Mouse (Mus musculus) forebrain, embryonic 12.5 days (tissue): Measurements from ENCODE around the gene Pithd1. TPM values are rescaled to one million over a fixed set of nuclear protein-coding genes. Genes with fewer than 3 reads are reported as not detected.
A peak's percentile ranks its signal among the peaks of the same experiment; 100 is the strongest.
"Not testable (repeated sequence)": the region's sequence is repeated elsewhere in the genome, so short reads cannot be mapped to it uniquely, and the experiment has no call there.

Experiments used
- ATAC-seq: fragments of 200-750 bp; cut with Nextera tagmentation; 2 replicates; pipeline ENCODE4 v1.8.0; 2017; ENCODE audit warnings: moderate TSS enrichment; ENCODE audit not compliant: low FRiP score
- H3K27ac ChIP-seq: fragments of 300-500 bp; sonication (generic); 2 replicates; pipeline ENCODE4 v1.5.1; 2016; ENCODE audit warnings: mild to moderate bottlenecking
- H3K27me3 ChIP-seq: fragments of 300-500 bp; sonication (generic); 2 replicates; pipeline ENCODE4 v1.6.1; 2016; ENCODE audit warnings: mild to moderate bottlenecking
- H3K36me3 ChIP-seq: fragments of 300-500 bp; sonication (generic); replicated peaks from 2 replicates; pipeline ENCODE4 v1.6.1; 2016; ENCODE audit warnings: mild to moderate bottlenecking
- H3K4me1 ChIP-seq: fragments of 300-500 bp; sonication (generic); 2 replicates; pipeline ENCODE4 v1.6.1; 2016
- H3K4me2 ChIP-seq: fragments of 300-500 bp; sonication (generic); 2 replicates; pipeline ENCODE4 v1.6.1; 2016; ENCODE audit warnings: mild to moderate bottlenecking, moderate library complexity
- H3K4me3 ChIP-seq: fragments of 300-500 bp; sonication (generic); replicated peaks from 2 replicates; pipeline ENCODE4 v1.5.1; 2016; ENCODE audit warnings: mild to moderate bottlenecking
- H3K9ac ChIP-seq: fragments of 300-500 bp; sonication (generic); 2 replicates; pipeline ENCODE4 v1.6.1; 2016; ENCODE audit warnings: mild to moderate bottlenecking
- H3K9me3 ChIP-seq: fragments of 300-500 bp; sonication (generic); 2 replicates; pipeline ENCODE4 v1.6.1; 2016
- WGBS: fragments of 180-500 bp; shearing (Covaris S2); methylation state at CpG from one replicate; pipeline ENCODE4 v1.1.7; 2016; 5-methylcytosine and 5-hydroxymethylcytosine counted together
- polyA plus RNA-seq: library from polyadenylated mRNA; unstranded; fragments of >200 nt; fragmentation: Nextera tagmentation; extraction: Ambion mirVana; gene quantifications from 2 replicates; pipeline ENCODE4 v1.2.1, GENCODE M21; 2016

Pithd1 gene
- polyA plus RNA-seq, 1 experiment from 2014 or later, result 60.2 TPM

- H3K4me3 ChIP-seq, result no peak overlapping the region
- H3K9ac ChIP-seq, result no peak overlapping the region
- peaks cover 13% of the 10 kb centered on the region for H3K4me1 ChIP-seq
- H3K27me3 ChIP-seq, result no peaks in the 10 kb centered on the region
- no peaks in the 10 kb centered on the region for H3K9me3 ChIP-seq
- H3K27ac ChIP-seq, result no peak overlapping the region
- WGBS, result 91% methylated on average over 5 of the region's 5 CpGs
- H3K4me2 ChIP-seq, result no peak overlapping the region
- ATAC-seq, result no peak
- peaks cover 45% of the 10 kb centered on the region for H3K36me3 ChIP-seq
These were observed 2.5 kb downstream of the Pithd1 start for GRCm38 (mm10) chr4:135984556-135984955.

GRCm38 (mm10) chr4:135981524-135982063, 5.5 kb downstream of the Pithd1 start:
- peaks cover 62% of the 10 kb centered on the region for H3K36me3 ChIP-seq

GRCm38 (mm10) chr4:135980223-135980622, 6.8 kb downstream of the Pithd1 start:
- H3K4me1 ChIP-seq, H3K4me3 ChIP-seq, H3K27me3 ChIP-seq, H3K27ac ChIP-seq, H3K9ac ChIP-seq, H3K9me3 ChIP-seq, ATAC-seq, H3K4me2 ChIP-seq: not testable (repeated sequence)
- WGBS, result 96% methylated on average over 5 of the region's 5 CpGs
- peaks cover 73% of the 10 kb centered on the region for H3K36me3 ChIP-seq

More at GRCm38 (mm10) chr4:135981524-135982063, 5.5 kb downstream of the Pithd1 start:
- Histone ChIP-seq H3K4me2 (no peak overlapping the region), H3K4me3 (no peak overlapping the region), H3K27ac (no peak overlapping the region), H3K9ac (no peak overlapping the region), H3K27me3 (no peaks in the 10 kb centered on the region), H3K9me3 (no peaks in the 10 kb centered on the region), H3K4me1 (peaks cover 13% of the 10 kb centered on the region)
- WGBS, result 84% methylated on average over 7 of the region's 7 CpGs
- ATAC-seq, result no peak

GRCm38 (mm10) chr4:135976146-135976545, 10.9 kb downstream of the Pithd1 start:
- peaks cover 51% of the 10 kb centered on the region for H3K36me3 ChIP-seq
- 94% methylated on average over 12 of the region's 12 CpGs for WGBS
- H3K9ac ChIP-seq, result no peak overlapping the region

GRCm38 (mm10) chr4:135972911-135973811, 13.9 kb downstream of the Pithd1 start:
- H3K4me3 ChIP-seq, result peak overlapping the region; percentile 99
- peaks cover 31% of the 10 kb centered on the region for H3K4me1 ChIP-seq
- ATAC-seq, result no peak
- peak overlapping the region; percentile 94; the same call in 1 of the 2 replicates for H3K9ac ChIP-seq
- WGBS, result 78% methylated on average over 13 of the region's 13 CpGs
- no peaks in the 10 kb centered on the region for H3K27me3 ChIP-seq
- peak overlapping the region; percentile 98 for H3K4me2 ChIP-seq
- peaks cover 60% of the 10 kb centered on the region for H3K36me3 ChIP-seq
- no peak overlapping the region for H3K27ac ChIP-seq
- no peaks in the 10 kb centered on the region for H3K9me3 ChIP-seq

More at GRCm38 (mm10) chr4:135976146-135976545, 10.9 kb downstream of the Pithd1 start:
- no peak for ATAC-seq
- Histone ChIP-seq H3K9me3 (no peaks in the 10 kb centered on the region), H3K27me3 (no peaks in the 10 kb centered on the region), H3K27ac (no peak overlapping the region), H3K4me1 (peaks cover 13% of the 10 kb centered on the region), H3K4me3 (no peak overlapping the region), H3K4me2 (no peak overlapping the region)

GRCm38 (mm10) chr4:135972556-135972906, 14.5 kb downstream of the Pithd1 start, which contains the start of gene Lypla2:
Gene Lypla2 (minus strand): TSS chr4:135972626.
- peak within 1 kb of the TSS; percentile 94 for H3K9ac ChIP-seq
- peak within 1 kb of the TSS; percentile 98 for H3K4me2 ChIP-seq
- H3K27me3 ChIP-seq, result no peaks in the 10 kb centered on the region
- peaks cover 66% of the 10 kb centered on the region for H3K36me3 ChIP-seq
- 1% methylated on average over 18 of the region's 19 CpGs for WGBS
- peak within 1 kb of the TSS; percentile 99 for H3K4me3 ChIP-seq
- H3K27ac ChIP-seq, result peak within 1 kb of the TSS; percentile 75
- no peaks in the 10 kb centered on the region for H3K9me3 ChIP-seq
- peaks cover 32% of the 10 kb centered on the region for H3K4me1 ChIP-seq
- peak; percentile 87 for ATAC-seq

GRCm38 (mm10) chr4:135971805-135972555, 15.1 kb downstream of the Pithd1 start:
- peaks cover 68% of the 10 kb centered on the region for H3K36me3 ChIP-seq
- H3K9me3 ChIP-seq, result no peaks in the 10 kb centered on the region
- peak overlapping the region; percentile 99 for H3K4me3 ChIP-seq
- no peaks in the 10 kb centered on the region for H3K27me3 ChIP-seq
- peak overlapping the region; percentile 98 for H3K4me2 ChIP-seq
- peak; percentile 66 for ATAC-seq
- peak overlapping the region; percentile 94 for H3K9ac ChIP-seq
- 2% methylated on average over 35 of the region's 35 CpGs for whole genome bisulfite sequencing
- peaks cover 32% of the 10 kb centered on the region for H3K4me1 ChIP-seq
- H3K27ac ChIP-seq, result peak overlapping the region; percentile 75

- peaks cover 67% of the 10 kb centered on the region for H3K36me3 ChIP-seq
- WGBS, result 92% methylated on average over 11 of the region's 11 CpGs
- no peak for ATAC-seq
These were observed 16.5 kb downstream of the Pithd1 start for GRCm38 (mm10) chr4:135970585-135970984.

GRCm38 (mm10) chr4:135969070-135969750, 17.9 kb downstream of the Pithd1 start:
- H3K36me3 ChIP-seq, result peaks cover 53% of the 10 kb centered on the region
- H3K9ac ChIP-seq, result no peak overlapping the region
- 93% methylated on average over 13 of the region's 13 CpGs for WGBS
- H3K4me1 ChIP-seq, result peaks cover 41% of the 10 kb centered on the region
- H3K4me2 ChIP-seq, result no peak overlapping the region
- no peaks in the 10 kb centered on the region for H3K9me3 ChIP-seq
- no peaks in the 10 kb centered on the region; the same call in 1 of the 2 replicates for H3K27me3 ChIP-seq
- no peak overlapping the region for H3K4me3 ChIP-seq
- ATAC-seq, result no peak
- H3K27ac ChIP-seq, result no peak overlapping the region

More at GRCm38 (mm10) chr4:135970585-135970984, 16.5 kb downstream of the Pithd1 start:
- Histone ChIP-seq H3K9ac (no peak overlapping the region), H3K27ac (no peak overlapping the region), H3K27me3 (no peaks in the 10 kb centered on the region; the same call in 1 of the 2 replicates), H3K4me3 (no peak overlapping the region), H3K4me1 (peaks cover 32% of the 10 kb centered on the region), H3K4me2 (peak overlapping the region; percentile 98; the same call in 1 of the 2 replicates), H3K9me3 (no peaks in the 10 kb centered on the region)

GRCm38 (mm10) chr4:135968271-135968869, 18.7 kb downstream of the Pithd1 start:
- WGBS, result 78% methylated on average over 19 of the region's 19 CpGs
- Histone ChIP-seq H3K27me3 (no peaks in the 10 kb centered on the region; the same call in 1 of the 2 replicates), H3K36me3 (peaks cover 51% of the 10 kb centered on the region)

GRCm38 (mm10) chr4:135967086-135967760, 19.8 kb downstream of the Pithd1 start:
- Histone ChIP-seq H3K4me1 (peaks cover 47% of the 10 kb centered on the region), H3K27ac (no peak overlapping the region), H3K9me3 (no peaks in the 10 kb centered on the region), H3K4me2 (no peak overlapping the region), H3K9ac (no peak overlapping the region), H3K36me3 (peaks cover 51% of the 10 kb centered on the region), H3K27me3 (no peaks in the 10 kb centered on the region; the same call in 1 of the 2 replicates), H3K4me3 (no peak overlapping the region)
- 91% methylated on average over 18 of the region's 18 CpGs for WGBS
- no peak for ATAC-seq

More at GRCm38 (mm10) chr4:135968271-135968869, 18.7 kb downstream of the Pithd1 start:
- Histone ChIP-seq H3K9me3 (no peaks in the 10 kb centered on the region), H3K4me3 (no peak overlapping the region), H3K4me1 (peaks cover 45% of the 10 kb centered on the region), H3K27ac (0 out of 2 replicates have a peak overlapping the region, but pooled peaks have one; percentile 19), H3K9ac (no peak overlapping the region), H3K4me2 (no peak overlapping the region)
- ATAC-seq, result no peak
